Mouse (Mus musculus) cortical plate, adult 2 months (tissue): Measurements from ENCODE around the gene Cpne8.

Experiments
- CTCF ChIP-seq: fragments of 200-500 bp; IDR thresholded peaks from 2 replicates; pipeline ENCODE4 v1.5.1; 2011; ENCODE audit warnings: mild to moderate bottlenecking, control low read depth, low read length; ENCODE audit not compliant: insufficient read depth; ENCODE audit errors: extremely low read depth
- POLR2A ChIP-seq: fragments of 200-500 bp; IDR thresholded peaks from 2 replicates; pipeline ENCODE4 v1.6.1; 2011; ENCODE audit warnings: mild to moderate bottlenecking, low read length, control low read depth; ENCODE audit not compliant: insufficient read depth; ENCODE audit errors: extremely low read depth

DNA sequence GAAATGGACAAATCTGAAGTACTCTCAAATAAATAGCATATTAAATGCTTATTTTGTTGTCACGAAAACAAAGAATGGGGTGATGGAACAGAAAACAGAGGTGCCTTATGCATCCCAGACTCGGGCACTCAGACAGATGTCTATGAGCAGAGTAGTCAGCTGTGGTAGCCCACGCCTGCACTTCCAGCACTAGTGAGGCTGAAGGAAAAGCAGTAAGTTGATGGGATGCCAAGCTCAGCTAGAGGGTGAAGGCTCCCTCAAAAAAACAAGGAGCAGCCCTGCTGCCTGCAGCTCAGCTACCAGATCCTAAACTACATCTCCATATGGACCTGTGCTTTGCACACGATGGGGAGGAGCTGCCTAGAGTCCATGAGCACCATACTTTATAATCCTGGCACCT is 15.6 kb downstream of the Cpne8 start:
- TF ChIP-seq CTCF (no peak), POLR2A (no peak)
